Mouse (Mus musculus): ENCODE data around the gene Arhgef33.

The Arhgef33 gene

GRCm38 (mm10) chr17:80446470-80446869 is 139.3 kb downstream of the Arhgef33 start:
- DNase-seq (ENCODE audit: low spot score), result no peak
